Mouse (Mus musculus): ENCODE results near the gene Gm34653.

Gm34653 gene

GRCm38 (mm10) chr2:34884186-34884585 is 51.4 kb downstream of the Gm34653 start:
- no peak for DNase-seq (ENCODE audit: low spot score)

Measured in embryo, embryonic 10.5 days (tissue).